Mouse (Mus musculus) spleen, postnatal 4 days (tissue): Measurements from ENCODE around the gene Arhgap1.

Source experiments
- DNase-seq, 2 experiments: peaks; one replicate each; pipeline ENCODE4 v3.0.0; 2022; ENCODE audit warnings: low spot score in 2 of 2

Arhgap1 gene

DNA sequence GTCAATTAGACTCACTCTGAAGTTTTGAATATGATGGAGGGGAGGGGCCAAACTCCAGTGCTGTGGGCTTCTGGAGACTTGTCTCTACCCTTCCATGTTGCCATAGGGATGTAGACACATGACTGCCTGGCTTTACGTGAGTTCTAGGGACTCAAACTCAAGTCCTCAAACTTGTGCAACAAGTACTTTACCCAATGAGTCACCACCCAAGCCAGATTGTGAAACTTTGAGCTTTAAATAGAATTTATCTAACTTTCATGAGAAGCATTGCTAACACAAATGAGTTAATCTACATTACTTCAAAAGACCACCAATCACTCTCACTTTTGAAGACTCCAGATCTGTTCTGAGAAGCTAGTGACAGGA lies 46.5 kb downstream of the Arhgap1 start:
- no peak for DNase-seq

DNA sequence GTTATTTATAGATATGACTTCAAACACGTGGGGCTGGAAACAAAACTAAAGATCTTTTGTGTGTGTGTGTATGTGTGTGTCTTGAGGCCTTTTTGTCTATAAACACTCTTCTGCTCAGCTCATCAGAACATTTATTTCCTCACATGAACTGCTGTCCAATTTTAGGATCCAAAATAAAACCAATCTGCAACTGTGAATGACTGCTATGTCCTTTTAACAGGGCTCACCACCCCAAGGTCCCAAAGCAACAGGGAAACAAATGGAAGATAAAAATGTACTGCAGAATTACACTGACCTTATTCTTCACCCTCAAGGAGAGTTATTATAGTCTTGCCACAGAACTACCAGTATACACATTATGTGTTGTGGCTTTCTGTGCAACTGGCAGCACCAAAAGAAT lies 49.6 kb downstream of the Arhgap1 start:
- DNase-seq = no peak

DNA sequence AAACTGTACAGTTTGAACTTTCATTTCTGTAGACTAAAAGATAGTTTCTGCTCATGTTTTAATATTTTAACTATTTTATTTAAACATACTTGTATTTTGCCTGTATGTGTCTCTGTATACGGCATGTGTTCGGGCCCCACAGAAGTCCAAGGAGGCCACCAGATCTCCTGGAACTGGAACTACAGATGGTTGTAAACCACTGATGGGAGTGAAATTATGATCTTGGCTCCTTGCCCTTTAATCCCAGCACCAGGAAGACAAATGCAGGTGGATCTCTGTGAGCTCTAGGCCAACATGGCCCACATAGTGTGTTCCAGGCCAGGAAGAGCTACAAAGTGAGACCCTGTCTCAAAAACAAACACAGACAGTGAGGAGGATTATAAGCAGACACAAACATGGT lies 51.7 kb downstream of the Arhgap1 start:
- no peak for DNase-seq

DNA sequence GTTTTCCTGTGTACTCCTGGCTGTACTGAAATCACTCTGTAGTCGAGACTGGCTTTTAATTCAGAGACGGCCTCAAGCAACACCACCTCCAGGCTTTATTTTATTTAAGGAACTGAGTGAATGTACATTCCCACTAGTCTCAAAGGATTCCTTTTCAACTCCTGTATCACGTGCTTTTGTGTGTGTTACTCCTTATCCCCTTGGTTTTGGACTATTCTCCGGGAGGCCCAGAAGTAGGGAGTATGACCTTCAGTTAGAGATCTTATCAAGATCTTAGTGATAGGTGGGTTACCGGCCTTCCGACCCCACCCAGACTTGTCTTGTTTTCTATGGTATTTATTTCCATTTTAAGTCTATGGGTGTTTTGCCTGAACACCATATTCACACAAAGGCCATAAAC lies 56.1 kb downstream of the Arhgap1 start:
- no peak for DNase-seq

DNA sequence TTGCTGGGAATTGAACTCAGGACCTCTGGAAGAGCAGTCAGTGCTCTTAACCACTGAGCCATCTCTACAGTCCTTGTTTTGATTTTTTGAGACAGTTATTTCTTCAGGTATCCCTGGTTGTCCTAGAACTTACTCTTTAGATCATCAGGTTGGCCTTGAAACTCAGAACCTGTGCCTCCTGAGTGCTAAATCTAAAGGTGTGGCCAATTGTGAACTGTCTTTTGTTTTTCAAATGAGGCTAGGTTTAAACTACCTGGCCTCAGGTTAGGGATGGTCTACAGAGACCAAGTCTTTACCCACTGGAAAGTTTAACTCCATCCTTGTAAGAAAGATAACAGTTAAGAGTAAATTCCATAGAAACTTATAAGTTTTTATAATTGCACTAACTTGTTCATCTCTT lies 56.8 kb downstream of the Arhgap1 start:
- no peak for DNase-seq

DNA sequence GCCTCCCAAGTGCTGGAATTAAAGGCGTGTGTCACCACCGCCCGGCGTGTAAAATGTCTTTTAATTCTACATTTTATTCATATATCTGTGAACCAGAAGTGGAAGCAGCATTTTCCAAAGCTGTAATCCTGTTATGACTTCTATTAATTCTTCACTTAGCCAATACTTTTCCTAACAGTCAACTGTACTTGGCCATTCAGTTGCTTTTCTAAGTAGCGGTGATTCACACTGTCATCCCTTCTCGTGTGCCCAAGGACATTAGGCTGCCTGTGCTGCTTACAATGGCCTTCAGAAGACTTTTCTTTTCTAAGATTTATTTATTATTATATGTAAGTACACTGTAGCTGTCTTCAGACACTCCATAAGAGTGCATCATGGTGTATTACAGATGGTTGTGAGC lies 58.7 kb downstream of the Arhgap1 start:
- DNase-seq = no peak

DNA sequence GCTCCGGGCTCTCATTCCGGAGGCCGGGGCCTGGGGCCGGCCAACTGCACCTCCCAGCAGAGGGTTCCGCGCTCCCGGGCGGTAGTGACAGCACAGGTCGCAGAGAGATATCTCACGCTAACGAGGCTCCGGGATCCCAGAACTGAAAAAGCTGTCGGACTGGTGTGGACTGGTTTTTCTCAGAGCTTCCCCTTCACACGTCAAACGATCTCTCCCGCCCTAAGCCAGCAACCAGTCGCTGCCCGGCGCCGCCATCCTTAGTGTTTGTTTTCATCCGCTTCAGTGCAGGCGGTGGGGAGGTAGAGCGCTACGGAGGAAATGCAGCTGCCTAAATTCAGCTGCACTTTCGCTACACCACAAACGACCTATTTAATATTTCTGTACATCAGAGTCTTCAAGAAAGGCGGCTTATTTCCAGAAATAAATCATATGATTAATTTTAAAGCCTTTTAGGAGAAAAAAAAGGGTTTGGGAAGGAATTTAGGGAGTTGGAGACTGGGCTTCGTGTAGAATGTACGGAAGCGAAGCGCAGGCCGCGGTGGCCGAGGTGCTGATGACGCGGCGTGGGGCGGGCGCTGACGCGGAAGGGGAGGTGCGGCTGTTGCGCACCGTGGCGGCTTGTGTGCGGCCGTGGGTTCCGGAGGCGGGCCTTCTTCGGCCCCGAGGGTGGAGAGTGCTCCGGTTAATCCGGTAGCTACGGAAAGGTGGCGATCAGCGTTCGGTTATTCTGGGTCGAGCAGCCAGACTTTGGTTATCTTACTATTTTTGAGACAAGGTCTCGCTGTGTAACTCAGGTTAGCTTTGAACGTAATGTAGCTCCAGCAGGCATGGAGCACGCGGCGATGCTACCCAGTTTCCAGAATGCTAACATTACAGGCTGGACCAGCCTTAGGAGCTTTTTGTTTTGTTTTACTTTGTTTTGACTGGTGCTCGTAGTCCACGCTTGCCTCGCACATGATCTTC lies 60.9 kb downstream of the Arhgap1 start, which contains the start of the genes Atg13 and Harbi1:
TSS of gene Atg13 (minus strand) at position 305 of the 963 bp plus-strand sequence.
TSS of gene Harbi1 (plus strand) at position 581 of the 963 bp plus-strand sequence.
- DNase-seq = peak; percentile 92 to 97

DNA sequence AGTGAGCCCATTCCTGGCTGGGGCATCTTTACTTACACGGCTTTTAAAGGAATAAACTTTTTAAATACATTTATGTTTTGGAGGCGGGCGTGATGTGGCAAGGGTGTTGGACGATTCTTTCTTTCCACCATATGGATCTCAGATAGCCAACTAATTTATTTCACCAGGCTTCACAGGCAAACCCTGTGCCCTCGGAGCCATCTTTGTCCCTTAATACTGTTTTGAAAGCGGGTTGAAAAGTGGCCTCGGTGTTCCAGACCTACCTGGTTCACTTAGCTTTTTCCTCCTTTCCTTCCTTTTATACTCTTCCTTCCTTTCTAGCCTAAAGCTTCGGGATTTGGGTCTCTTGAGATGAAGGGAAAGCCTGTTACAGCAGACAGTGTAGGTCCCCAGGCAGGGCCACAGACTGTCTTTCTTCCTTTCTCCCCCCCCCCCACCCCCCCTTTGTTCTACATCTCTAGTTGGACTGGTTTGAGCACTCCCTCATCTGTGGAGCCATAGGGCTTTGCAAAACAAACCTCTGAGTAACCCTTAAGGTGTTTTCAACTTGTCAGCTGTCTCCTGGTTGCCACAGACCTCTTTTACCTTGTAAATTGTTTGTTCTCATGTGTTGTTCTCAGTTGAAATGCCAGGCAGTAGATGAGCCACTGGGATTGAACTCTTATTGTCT lies 61.7 kb downstream of the Arhgap1 start:
- no peak for DNase-seq

DNA sequence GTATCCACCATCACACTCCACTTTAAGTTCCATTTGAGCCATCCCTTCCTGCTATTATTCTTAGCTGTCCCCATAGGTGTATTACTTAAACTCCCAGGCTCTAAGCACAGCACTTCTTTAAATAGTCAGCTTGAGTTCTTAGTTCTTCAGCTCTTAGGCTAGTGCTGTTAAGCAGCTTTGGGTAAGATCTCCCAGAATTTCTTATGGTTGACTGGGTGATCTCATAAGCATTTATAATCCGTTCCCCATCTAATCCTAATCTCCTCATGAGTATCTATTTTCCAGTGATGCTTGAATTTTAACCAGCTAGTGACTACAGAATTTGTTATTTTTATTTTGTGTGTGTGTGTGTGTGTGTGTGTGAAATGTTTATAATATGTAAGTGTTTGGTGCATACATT lies 65.3 kb downstream of the Arhgap1 start:
- no peak for DNase-seq

DNA sequence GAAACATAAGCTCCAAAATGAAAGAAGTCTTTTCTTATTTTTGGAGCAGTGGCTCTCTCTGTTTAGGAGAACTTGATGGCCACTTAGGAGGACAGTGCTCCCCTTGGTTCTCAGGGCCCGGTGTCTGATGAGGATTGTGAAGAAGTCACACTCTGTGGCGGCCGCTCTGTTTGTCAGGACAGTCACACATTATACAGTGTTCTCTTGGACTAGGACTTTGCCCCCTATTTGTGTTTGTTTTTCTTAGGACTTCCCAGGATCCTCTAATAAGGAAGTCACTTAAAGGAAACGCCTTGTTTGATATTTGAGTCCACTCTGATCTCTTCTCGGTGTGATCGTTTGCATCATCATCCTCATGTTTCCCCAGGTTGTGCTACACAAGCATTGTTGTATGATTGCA lies 68.6 kb downstream of the Arhgap1 start:
- DNase-seq = no peak
